Mouse (Mus musculus): Measurements from ENCODE around the gene Fthl17f.
"Not testable (repeated sequence)": the region's sequence is repeated elsewhere in the genome, so short reads cannot be mapped to it uniquely, and the experiment has no call there.

Gene Fthl17f

DNA sequence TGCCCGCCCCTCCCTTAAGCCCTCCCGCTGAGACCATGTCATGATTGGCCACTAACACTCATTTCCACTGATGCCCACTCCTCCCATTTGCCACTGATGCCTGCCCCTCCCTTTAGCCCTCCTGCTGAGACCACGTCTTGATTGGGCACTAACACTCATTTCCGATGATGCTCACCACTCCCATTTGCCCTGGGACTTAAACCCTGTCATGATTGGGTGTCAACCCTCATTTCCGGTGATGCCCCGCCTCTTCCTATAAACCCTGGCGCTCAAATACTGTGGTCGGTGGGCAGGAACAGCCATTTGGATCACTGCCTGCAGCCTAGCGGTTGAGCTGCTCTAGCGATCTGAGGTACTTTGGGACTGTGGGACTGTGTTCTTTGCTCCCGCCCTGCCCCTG lies at the start of gene Fthl17f:
Gene Fthl17f, plus strand, starts transcription at position 301 of the 400 bp plus-strand sequence.
- not testable (repeated sequence) for DNase-seq

DNA sequence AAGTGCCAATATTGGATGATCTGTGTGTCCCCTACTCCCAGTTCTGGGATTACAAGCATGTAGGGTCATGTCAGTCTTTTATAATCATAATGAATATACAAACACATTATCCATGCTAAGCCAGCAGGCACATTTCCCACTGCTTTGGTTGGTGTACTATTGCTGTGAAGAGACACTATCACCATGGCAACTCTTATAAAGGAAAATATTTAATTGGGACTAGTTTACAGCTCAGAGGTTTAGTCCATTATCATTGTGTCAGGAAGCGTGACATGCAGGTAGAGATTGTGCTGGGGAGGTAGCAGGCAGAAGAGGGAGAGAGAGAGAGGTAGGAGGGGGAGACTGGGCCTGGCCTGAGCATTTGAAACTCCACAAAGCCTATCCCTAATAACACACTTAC lies 46.7 kb upstream of the Fthl17f start:
- no peak for DNase-seq

DNA sequence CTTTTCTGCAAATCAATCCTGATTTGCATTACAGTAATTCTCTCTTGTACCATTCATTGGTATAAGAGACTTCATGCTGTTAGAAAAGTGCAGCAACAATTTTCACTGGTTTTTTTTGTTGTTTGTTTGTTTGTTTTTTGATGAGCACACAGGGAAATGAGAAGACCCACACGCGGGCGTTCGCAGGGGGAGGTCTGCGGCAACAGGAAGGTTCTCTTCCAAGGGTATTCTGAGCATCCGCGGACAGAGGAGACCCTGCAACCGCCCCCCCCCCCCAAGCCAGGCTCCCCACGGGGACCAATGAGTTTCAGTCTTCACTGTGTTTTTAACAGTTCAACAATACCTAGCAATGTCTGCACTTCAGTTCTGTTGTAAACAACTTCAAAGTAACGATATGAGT lies 43.3 kb upstream of the Fthl17f start:
- no peak for DNase-seq

DNA sequence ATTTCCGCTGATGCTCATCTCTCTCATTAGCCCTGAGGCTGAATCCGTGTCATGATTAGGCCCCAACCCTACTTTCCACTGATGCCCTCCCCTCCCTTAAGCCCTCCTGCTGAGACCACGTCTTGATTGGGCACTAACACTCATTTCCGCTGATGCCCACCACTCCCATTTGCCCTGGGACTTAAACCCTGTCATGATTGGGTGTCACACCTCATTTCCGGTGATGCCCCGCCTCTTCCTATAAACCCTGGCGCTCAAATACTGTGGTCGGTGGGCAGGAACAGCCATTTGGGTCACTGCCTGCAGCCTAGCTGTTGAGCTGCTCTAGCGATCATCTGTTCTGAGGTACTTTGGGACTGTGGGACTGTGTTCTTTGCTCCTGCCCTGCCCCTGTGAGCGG lies 29.6 kb upstream of the Fthl17f start, which contains the start of gene Fthl17e:
Gene Fthl17e, plus strand, starts transcription at position 301 of the 400 bp plus-strand sequence.
- DNase-seq, result not testable (repeated sequence)

DNA sequence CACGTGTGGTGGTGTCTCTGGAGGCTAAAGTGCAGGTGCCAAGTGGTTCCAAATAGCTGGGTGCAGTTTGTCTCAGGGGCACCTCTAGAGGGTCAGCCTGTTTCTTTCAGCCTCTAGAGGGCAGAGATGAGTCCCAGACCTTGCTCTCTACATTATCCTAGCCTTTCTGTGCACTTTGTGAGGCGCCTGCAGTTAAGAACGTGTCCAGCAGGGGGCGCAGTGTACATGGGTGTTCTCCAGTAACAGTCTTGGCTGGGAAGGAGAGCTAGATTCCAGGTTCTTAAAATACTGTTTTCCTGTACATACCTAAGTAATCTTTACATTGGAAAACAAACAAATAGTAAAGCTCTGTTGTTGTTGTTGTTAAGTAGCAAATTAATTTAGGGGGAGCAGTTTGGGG lies 21.2 kb upstream of the Fthl17f start:
- peak; percentile 2 for DNase-seq

DNA sequence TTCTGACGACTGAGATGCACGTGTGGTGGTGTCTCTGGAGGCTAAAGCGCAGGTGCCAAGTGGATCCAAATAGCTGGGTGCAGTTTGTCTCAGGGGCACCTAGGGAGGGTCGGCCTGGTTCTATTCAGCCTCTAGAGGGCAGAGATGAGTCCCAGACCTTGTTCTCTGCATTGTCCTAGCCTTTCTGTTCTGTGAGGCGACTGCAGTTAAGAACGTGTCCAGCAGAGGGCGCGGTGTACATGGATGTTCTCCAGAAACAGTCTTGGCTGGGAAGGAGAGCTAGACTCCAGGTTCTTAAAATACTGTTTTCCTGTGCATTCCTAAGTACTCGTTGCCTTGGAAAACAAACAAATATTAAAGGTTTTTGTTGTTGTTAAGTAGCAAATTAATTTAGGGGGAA lies 1.9 kb upstream of the Fthl17f start:
- DNase-seq, result peak; percentile 64

DNA sequence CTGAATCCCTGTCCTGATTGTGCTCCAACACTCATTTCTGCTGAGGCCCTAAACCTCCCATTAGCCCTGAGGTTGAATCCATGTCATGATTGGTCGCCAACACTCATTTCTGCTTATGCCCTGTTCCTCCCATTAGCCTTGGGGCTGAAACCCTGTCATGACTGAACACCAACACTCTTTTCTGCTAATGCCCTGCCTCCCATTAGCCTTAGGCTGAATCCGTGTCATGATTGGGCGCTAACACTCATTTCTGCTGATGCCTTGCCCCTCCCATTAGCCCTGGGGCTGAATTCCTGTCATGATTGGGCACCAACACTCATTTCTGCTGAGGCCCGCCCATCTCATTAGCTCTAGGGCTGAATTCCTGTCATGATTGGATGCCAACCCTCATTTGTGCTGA lies 714 bp upstream of the Fthl17f start:
- DNase-seq, result no peak

DNA sequence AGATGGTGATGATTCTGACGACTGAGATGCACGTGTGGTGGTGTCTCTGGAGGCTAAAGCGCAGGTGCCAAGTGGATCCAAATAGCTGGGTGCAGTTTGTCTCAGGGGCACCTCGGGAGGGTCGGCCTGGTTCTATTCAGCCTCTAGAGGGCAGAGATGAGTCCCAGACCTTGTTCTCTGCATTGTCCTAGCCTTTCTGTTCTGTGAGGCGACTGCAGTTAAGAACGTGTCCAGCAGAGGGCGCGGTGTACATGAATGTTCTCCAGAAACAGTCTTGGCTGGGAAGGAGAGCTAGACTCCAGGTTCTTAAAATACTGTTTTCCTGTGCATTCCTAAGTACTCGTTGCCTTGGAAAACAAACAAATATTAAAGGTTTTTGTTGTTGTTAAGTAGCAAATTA lies 14.9 kb downstream of the Fthl17f start:
- DNase-seq, result peak; percentile 81

DNA sequence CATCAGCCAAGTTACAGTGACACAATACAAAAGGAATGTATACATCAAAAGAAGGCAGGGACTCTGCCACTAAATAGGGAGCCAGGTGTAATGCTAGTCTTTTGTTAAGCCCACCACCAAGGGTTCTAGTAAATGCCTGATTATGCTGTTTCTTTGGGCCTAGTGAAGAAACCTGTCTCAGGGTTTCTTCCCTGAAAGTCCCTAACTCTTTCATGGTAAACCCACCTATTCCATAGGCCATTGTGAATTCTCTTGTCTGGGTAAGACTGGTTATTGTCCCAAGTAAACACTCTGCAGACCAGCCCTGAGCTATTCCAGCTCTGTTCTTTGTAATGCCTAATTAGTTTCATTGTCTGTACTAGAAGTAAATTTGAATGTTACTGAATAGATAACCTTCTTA lies 32.3 kb downstream of the Fthl17f start:
- DNase-seq, result not testable (repeated sequence)

DNA sequence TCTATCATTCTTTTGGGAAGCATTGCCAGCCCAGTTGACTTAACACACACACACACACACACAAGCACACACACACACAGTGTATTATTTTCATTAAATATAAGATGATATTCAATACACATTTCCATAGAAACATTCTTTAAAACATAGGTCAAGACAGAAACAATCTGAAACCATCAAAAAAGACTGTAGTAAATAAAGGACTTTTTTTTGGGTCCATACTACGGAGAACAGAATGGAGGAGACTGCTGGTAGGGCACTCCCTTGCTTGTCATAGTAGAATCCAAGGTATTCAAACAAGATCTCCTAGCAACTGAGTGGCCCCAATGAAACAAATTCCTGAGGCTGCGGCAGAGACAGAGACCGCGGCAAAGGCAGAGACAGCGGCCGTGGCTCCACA lies 41.4 kb downstream of the Fthl17f start, which contains the start of gene 4930402K13Rik:
Gene 4930402K13Rik, plus strand, starts transcription at position 301 of the 400 bp plus-strand sequence.
- DNase-seq, result no peak

DNA sequence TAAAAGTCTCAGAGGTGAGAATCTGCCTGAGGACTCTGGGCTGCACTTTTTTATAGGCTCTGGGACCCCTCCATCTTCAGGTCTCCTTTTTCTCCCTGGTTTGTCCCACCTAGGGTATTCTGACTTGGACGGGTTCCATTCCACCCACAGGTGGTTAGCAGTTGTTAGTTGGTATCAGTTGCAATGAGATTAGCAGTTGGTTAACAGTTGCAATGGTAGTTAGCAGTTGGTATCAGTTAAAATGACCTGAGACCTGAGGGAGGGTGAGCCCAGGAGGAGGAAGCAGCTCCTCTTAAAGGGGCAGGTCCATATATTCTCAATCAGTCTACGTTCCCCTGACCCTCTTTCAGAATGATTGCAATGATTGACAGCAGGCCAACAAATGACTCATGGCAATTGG lies 47.6 kb downstream of the Fthl17f start:
- DNase-seq, result no peak
